Mouse (Mus musculus) heart, postnatal 0 days (tissue): ENCODE results near the gene Lyrm1.

Source experiments
- CTCF ChIP-seq: IDR thresholded peaks from 2 replicates; pipeline ENCODE4 v1.5.1; 2016; ENCODE audit warnings: antibody characterized with exemption, control low read depth, low read depth
- EP300 ChIP-seq: IDR thresholded peaks from 2 replicates; pipeline ENCODE4 v1.6.1; 2016; ENCODE audit warnings: antibody characterized with exemption, low read depth

DNA sequence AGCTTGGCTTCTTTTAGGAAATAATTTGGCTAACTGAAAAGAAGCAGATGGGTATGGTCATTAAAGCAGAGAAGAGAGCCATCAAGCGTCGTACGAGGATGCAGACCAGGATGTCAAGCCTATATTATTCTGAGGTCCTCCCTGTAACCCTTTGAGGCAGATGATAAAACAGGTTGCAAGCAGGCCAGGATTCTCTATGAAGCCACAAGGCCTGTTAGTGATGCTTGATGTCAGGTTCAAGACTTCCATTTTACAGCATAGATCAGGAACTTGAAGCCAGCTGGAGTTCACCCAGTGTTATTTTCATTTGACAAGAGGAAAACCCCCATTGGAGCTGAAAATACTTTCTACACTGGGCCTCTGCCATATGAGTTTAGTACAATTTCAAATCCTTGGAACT lies 84.5 kb downstream of the Lyrm1 start:
- no peak for TF ChIP-seq CTCF
- TF ChIP-seq EP300 = no peak
